Mouse (Mus musculus): ENCODE data around the gene Aff2.

Aff2 gene

DNA sequence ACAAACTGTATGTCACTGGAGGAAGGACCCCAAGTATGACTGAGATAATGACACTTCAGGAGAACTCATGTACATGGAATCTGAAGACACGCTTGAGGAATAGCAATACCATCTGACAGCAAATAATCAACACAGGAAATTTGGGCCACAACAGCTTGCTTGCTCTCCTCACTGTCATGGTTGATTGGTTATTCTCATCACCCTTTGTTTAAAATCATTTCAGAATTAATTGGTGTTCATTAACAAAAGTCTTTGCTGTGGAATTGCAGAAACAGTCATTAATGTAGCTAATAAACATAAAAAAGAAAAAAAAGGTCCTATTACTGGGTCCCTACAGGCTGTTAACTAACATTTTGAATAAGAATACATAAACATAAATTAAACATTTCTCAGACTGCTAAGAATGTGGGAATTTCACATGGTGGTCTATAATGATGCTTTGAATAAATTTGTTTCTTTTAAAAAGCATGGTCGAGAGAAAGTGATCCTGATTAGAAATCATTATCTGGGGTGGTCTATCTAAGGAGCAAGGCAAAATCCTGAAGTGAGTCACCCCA lies 219.9 kb downstream of the Aff2 start:
- Histone ChIP-seq H3K27me3 (ENCODE audit: control insufficient read depth, insufficient read depth, low read length, poor library complexity, severe bottlenecking) (no peaks in the 10 kb centered on the region), H3K36me3 (ENCODE audit: control insufficient read depth, insufficient read depth, low read length, poor library complexity, severe bottlenecking) (no peaks in the 10 kb centered on the region)
- no peak for DNase-seq (ENCODE audit: low read depth, low spot score)

DNA sequence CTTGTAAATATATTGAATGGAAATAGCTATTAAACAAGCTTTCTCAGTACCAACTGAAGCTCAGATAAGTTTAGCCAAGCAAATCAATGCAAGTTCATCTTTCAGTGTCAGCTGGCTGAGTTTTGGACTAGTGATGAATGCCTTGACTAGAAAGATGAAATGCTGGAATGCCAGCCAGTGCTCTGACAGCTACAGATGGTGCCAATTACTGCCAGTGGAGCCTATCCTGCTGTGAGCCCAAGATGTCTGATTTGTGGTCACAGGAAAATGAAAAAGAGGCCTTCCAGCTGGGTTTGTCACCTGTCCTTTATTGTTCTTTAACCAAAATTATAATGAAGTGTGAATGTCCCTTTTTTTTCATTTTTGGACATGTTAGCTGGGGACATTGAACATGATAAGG lies 248.7 kb downstream of the Aff2 start:
- H3K27me3 ChIP-seq (ENCODE audit: control insufficient read depth, insufficient read depth, low read length, poor library complexity, severe bottlenecking), result no peaks in the 10 kb centered on the region
- no peaks in the 10 kb centered on the region for H3K36me3 ChIP-seq (ENCODE audit: control insufficient read depth, insufficient read depth, low read length, poor library complexity, severe bottlenecking)
- DNase-seq (ENCODE audit: low read depth, low spot score), result no peak

DNA sequence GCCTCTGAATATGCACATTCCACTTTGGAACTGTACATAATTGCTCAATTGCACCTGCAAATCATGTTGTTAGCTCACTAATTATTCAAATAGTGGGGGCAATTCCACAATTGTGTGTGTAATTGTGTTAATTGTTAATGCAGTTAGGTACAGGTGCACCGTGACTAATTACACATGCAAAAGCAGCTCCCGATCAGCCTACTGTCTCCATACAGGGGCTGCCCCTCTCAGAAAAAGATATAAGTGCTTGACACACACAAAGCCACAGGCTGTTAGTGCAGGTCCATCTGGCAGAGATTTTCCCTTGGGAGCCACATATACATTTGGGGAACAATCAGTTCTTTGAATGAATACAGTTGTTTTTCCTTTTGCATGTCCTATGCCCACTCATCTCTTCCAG lies 302.9 kb downstream of the Aff2 start:
- no peaks in the 10 kb centered on the region for H3K27me3 ChIP-seq (ENCODE audit: control insufficient read depth, insufficient read depth, low read length, poor library complexity, severe bottlenecking)
- H3K36me3 ChIP-seq (ENCODE audit: control insufficient read depth, insufficient read depth, low read length, poor library complexity, severe bottlenecking), result no peaks in the 10 kb centered on the region
- no peak for DNase-seq (ENCODE audit: low read depth, low spot score)

- Histone ChIP-seq H3K27me3 (ENCODE audit: control insufficient read depth, insufficient read depth, low read length, poor library complexity, severe bottlenecking) (no peaks in the 10 kb centered on the region), H3K36me3 (ENCODE audit: control insufficient read depth, insufficient read depth, low read length, poor library complexity, severe bottlenecking) (no peaks in the 10 kb centered on the region)
- no peak for DNase-seq (ENCODE audit: low read depth, low spot score)
Observed at GRCm38 (mm10) chrX:69666145-69666677, 306.1 kb downstream of the Aff2 start.

- Histone ChIP-seq H3K36me3 (ENCODE audit: control insufficient read depth, insufficient read depth, low read length, poor library complexity, severe bottlenecking) (no peaks in the 10 kb centered on the region), H3K27me3 (ENCODE audit: control insufficient read depth, insufficient read depth, low read length, poor library complexity, severe bottlenecking) (no peaks in the 10 kb centered on the region)
- DNase-seq (ENCODE audit: low read depth, low spot score), result no peak
Observed at GRCm38 (mm10) chrX:69675691-69676090, 315.6 kb downstream of the Aff2 start.

- Histone ChIP-seq H3K27me3 (ENCODE audit: control insufficient read depth, insufficient read depth, low read length, poor library complexity, severe bottlenecking) (no peaks in the 10 kb centered on the region), H3K36me3 (ENCODE audit: control insufficient read depth, insufficient read depth, low read length, poor library complexity, severe bottlenecking) (no peaks in the 10 kb centered on the region)
- DNase-seq (ENCODE audit: low read depth, low spot score), result no peak
Observed at GRCm38 (mm10) chrX:69698840-69699239, 338.7 kb downstream of the Aff2 start.

DNA sequence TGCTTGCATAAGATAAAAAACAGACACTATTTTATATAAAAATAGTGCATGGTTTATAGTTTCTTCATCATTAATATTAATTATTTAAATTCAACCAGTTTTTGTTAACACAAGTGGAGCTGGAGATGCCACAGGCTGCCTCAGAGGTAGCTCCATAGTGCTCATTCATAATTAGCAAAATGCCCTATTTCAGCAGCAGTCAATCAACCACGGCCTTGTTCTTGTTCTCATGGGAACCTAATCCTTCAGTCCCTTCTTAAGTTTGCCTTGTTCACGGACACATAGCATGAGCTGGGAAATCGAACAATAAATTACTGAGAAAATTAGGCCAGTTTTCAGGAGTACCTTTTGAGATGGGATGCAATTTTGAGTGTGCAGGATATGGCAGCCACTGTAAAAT lies 378.9 kb downstream of the Aff2 start:
- Histone ChIP-seq H3K36me3 (ENCODE audit: control insufficient read depth, insufficient read depth, low read length, poor library complexity, severe bottlenecking) (no peaks in the 10 kb centered on the region), H3K27me3 (ENCODE audit: control insufficient read depth, insufficient read depth, low read length, poor library complexity, severe bottlenecking) (no peaks in the 10 kb centered on the region)
- no peak for DNase-seq (ENCODE audit: low read depth, low spot score)

DNA sequence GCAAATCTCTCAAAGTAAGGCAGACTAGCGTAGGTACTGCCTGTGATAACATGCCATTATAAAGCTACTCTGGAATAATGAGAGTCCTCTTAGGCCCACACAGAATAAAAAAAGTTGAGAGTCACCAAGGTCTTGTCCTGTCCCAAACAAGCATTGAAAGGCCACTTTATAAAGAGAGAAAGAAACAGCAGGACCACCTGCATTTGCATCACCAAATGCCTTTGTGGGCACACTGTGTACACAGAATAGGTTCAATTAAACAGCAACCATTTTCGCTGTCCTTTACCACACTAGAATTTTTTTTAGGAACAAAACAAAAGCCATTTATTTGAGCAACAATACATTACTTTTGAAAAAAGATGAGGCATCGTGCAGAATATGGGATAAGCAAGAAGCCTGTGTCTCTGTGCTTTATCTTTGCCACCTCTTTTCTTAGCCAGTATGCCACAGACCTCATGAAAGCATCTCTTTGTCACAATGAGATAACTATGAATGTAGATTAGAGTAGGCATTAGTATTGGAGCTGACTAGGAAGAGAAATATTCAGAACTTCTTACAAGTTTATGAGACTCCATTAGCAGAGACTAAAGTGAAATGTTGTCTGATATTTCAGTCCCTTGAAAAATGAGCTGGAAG lies 385.0 kb downstream of the Aff2 start:
- H3K36me3 ChIP-seq (ENCODE audit: control insufficient read depth, insufficient read depth, low read length, poor library complexity, severe bottlenecking), result no peaks in the 10 kb centered on the region
- no peak for DNase-seq (ENCODE audit: low read depth, low spot score)
- no peaks in the 10 kb centered on the region for H3K27me3 ChIP-seq (ENCODE audit: control insufficient read depth, insufficient read depth, low read length, poor library complexity, severe bottlenecking)

GRCm38 (mm10) chrX:69801890-69802439 lies 441.9 kb downstream of the Aff2 start:
- no peak for DNase-seq (ENCODE audit: low read depth, low spot score)
- Histone ChIP-seq H3K27me3 (ENCODE audit: control insufficient read depth, insufficient read depth, low read length, poor library complexity, severe bottlenecking) (no peaks in the 10 kb centered on the region), H3K36me3 (ENCODE audit: control insufficient read depth, insufficient read depth, low read length, poor library complexity, severe bottlenecking) (no peaks in the 10 kb centered on the region)

- DNase-seq (ENCODE audit: low read depth, low spot score), result no peak
- Histone ChIP-seq H3K27me3 (ENCODE audit: control insufficient read depth, insufficient read depth, low read length, poor library complexity, severe bottlenecking) (no peaks in the 10 kb centered on the region), H3K36me3 (ENCODE audit: control insufficient read depth, insufficient read depth, low read length, poor library complexity, severe bottlenecking) (no peaks in the 10 kb centered on the region)
Observed at GRCm38 (mm10) chrX:69802481-69802880, 442.4 kb downstream of the Aff2 start.

DNA sequence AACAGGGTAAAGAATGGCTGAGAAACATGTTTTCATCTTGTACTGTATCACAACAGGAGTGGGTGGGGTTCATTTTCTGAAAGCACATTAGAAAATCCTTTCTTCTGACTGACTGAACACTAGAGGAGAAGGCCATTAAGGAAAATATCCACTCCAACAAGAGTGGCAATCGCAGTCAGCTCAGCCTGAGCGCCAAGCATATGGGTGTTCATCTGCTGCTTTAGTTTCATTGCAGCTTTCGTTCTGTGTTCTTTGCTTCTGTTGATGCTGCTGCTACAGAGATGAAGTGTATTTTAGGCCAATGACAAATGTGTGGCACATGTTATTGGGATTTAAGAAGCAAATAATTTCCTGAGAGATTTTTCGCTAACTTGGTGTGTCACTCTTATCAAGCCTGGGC lies 451.7 kb downstream of the Aff2 start:
- no peak for DNase-seq (ENCODE audit: low read depth, low spot score)
- H3K27me3 ChIP-seq (ENCODE audit: control insufficient read depth, insufficient read depth, low read length, poor library complexity, severe bottlenecking), result no peaks in the 10 kb centered on the region
- no peaks in the 10 kb centered on the region for H3K36me3 ChIP-seq (ENCODE audit: control insufficient read depth, insufficient read depth, low read length, poor library complexity, severe bottlenecking)

DNA sequence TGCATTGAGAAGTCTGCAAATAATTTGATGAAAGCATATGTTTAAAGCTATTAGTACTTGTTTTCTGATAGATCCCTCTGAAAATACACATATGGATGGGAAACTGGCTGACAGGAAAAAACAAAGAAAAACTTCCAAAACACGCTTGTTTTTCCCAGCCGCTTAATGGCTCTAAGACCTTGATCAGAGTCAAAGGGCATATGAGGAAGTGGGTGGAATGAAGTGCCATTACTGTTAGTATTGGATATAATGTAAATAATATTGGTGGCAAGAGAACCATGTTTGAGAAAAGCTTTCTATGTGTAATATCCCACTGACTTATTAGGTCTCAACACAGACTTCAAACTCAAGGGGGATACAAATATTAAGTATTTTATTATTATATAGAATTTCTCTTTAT lies 455.0 kb downstream of the Aff2 start:
- Histone ChIP-seq H3K27me3 (ENCODE audit: control insufficient read depth, insufficient read depth, low read length, poor library complexity, severe bottlenecking) (no peaks in the 10 kb centered on the region), H3K36me3 (ENCODE audit: control insufficient read depth, insufficient read depth, low read length, poor library complexity, severe bottlenecking) (no peaks in the 10 kb centered on the region)
- no peak for DNase-seq (ENCODE audit: low read depth, low spot score)

GRCm38 (mm10) chrX:69817679-69818078 lies 457.6 kb downstream of the Aff2 start:
- Histone ChIP-seq H3K36me3 (ENCODE audit: control insufficient read depth, insufficient read depth, low read length, poor library complexity, severe bottlenecking) (no peaks in the 10 kb centered on the region), H3K27me3 (ENCODE audit: control insufficient read depth, insufficient read depth, low read length, poor library complexity, severe bottlenecking) (no peaks in the 10 kb centered on the region)
- DNase-seq (ENCODE audit: low read depth, low spot score), result no peak

GRCm38 (mm10) chrX:69818188-69818587 lies 458.1 kb downstream of the Aff2 start:
- H3K36me3 ChIP-seq (ENCODE audit: control insufficient read depth, insufficient read depth, low read length, poor library complexity, severe bottlenecking), result no peaks in the 10 kb centered on the region
- DNase-seq (ENCODE audit: low read depth, low spot score), result no peak
- no peaks in the 10 kb centered on the region for H3K27me3 ChIP-seq (ENCODE audit: control insufficient read depth, insufficient read depth, low read length, poor library complexity, severe bottlenecking)

- no peak for DNase-seq (ENCODE audit: low read depth, low spot score)
- Histone ChIP-seq H3K27me3 (ENCODE audit: control insufficient read depth, insufficient read depth, low read length, poor library complexity, severe bottlenecking) (no peaks in the 10 kb centered on the region), H3K36me3 (ENCODE audit: control insufficient read depth, insufficient read depth, low read length, poor library complexity, severe bottlenecking) (no peaks in the 10 kb centered on the region)
Observed at GRCm38 (mm10) chrX:69867601-69868000, 507.5 kb downstream of the Aff2 start.
